Mouse (Mus musculus): ENCODE results near the gene Trim46. TPM values are rescaled to one million over a fixed set of nuclear protein-coding genes. Genes with fewer than 3 reads are reported as not detected.

Trim46 gene
- polyA plus RNA-seq (2015; fragmentation: Nextera tagmentation; extraction: Ambion mirVana), result 0.13 and 0.15 TPM in 2 replicates

DNA sequence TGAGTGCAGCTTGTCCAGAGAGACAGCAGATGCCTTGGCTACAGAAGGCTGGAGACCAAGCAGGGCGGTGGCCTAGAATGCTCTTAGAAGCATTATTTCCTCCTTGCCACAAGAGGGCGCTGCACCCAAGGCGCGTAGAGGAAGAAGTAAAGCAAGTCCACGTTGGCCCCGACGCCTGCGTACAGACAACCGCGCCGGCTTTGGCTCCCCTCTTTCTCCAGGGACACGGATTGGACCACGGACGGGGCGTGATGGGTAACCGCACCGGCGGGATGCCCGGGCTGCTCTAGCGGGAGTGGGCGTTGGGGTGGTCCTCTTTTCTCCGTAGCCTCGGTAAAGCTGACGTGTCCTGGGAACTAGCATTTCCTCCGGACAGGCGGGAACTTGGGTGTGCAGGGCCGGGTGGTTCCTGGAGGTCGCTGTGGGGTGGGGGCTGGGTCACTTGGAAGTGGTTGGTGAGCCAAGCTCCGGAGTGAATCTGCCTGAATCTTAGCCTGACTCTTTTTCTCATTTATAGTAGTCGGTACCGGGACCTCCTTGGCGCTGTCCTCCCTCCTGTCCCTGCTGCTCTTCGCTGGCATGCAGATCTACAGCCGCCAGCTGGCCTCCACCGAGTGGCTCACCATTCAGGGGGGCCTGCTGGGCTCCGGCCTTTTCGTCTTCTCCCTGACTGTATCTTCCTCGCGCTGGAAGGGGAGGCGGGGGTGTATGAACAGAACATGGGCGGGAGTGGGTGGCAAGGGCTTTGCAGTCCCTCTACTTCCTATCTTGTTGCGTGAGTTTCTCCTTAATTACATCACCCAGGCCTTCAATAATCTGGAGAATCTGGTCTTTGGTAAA, at the start of gene Trim46:
Gene Trim46, minus strand, starts transcription at position 49 of the 840 bp plus-strand sequence.

DNA sequence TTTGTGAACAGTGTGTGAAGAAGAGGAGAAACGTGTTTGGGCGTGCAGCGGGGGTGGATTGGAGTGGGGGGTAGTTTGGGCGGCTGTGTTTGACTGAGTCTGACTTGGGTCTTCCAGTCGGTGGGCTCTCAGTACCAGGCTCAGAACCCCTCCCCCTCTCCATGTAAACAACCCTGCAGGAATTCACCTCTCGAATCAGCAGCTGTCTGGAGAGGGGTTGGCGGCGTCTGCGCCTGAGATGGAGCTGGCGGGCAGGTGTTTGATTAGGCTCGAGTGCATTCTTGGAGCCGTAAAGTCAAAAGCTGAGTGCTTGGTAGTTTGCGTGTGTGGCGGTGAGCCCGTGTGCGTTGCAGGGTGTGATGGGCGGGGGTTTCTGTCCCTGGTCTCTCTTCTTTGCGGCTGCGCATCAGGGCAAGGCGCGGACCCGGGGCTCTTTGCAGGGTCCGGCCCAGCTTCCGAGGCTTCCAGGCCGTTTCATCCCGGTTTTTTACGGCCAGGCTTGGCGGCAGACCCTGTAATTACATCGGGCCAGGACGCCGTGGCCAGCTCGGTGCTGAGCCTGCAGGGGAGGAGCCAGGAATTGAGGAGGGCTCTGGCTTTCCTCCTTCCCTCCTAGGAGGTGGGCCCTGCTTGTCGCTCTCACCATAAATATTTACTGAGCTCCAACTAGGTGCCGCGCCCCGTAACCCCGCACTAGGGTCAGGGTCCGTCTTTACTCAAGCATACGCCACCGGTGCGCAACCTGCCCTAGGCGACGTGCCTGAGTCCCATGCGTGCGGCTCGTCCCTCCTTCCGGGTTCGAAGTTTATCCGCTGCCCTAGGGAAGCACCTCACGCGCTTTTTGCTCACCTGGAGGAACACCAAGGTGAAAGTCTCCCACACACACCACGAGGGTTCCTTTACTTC, 34.8 kb upstream of the Trim46 start, which contains the start of gene Efna1:
Gene Efna1, minus strand, starts transcription at position 537 of the 906 bp plus-strand sequence.

GRCm38 (mm10) chr3:89270051-89270755, 24.1 kb upstream of the Trim46 start, which contains the start of gene Slc50a1:
Slc50a1 (minus strand) TSS chr3:89270570.

GRCm38 (mm10) chr3:89259076-89259475, 13.0 kb upstream of the Trim46 start, which contains the start of gene Dpm3:
Dpm3 (plus strand) TSS chr3:89259358.

DNA sequence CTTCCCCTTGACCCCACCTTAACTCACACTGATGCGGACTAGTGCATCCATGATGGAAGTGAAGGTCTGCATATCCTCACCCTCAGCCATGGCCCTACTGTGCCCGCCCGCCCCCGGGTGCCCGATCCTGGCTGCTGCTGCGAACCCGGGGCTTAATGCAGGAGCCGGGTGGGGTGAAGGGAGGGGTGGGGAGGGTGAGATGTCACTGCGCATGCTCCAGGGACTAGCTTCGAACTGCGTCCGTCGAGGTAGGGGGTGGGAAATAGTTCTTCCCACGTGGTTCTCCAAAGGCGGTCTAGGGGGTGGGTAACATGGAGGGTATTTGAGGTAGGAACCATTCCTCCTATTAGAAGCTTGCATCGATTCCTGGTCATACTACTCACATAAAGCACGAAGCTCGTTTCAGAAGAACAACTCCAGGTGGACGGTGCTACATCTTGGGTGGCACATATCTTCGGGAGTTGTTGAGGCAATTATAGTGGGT, 379 bp downstream of the Trim46 start, which contains the start of gene Krtcap2:
Gene Krtcap2, plus strand, starts transcription at position 279 of the 484 bp plus-strand sequence.

GRCm38 (mm10) chr3:89228836-89229235, 17.3 kb downstream of the Trim46 start, which contains the start of gene Muc1:
Muc1 (plus strand) TSS chr3:89229057.

DNA sequence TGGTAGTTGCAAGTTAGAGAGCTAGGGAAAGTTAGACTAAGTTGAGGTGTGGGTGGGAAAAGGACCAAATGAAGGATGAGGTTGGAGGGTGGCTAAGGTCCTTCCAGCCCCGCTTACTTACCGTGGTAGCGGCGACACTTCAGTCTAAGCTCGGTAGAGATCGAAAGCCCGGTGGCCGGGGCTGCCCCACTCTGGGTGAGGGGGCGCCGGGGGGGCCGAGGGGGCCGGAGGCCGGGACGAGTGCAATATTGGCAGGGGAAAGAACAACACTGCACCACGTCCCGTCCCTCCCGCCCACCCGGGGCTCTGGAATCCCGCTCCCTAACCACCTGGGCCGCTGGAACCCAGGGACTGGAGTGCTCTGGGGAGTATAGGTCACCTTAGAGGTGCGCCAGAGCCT, 19.2 kb downstream of the Trim46 start, which contains the start of gene Mtx1:
Gene Mtx1, minus strand, starts transcription at position 189 of the 400 bp plus-strand sequence.

DNA sequence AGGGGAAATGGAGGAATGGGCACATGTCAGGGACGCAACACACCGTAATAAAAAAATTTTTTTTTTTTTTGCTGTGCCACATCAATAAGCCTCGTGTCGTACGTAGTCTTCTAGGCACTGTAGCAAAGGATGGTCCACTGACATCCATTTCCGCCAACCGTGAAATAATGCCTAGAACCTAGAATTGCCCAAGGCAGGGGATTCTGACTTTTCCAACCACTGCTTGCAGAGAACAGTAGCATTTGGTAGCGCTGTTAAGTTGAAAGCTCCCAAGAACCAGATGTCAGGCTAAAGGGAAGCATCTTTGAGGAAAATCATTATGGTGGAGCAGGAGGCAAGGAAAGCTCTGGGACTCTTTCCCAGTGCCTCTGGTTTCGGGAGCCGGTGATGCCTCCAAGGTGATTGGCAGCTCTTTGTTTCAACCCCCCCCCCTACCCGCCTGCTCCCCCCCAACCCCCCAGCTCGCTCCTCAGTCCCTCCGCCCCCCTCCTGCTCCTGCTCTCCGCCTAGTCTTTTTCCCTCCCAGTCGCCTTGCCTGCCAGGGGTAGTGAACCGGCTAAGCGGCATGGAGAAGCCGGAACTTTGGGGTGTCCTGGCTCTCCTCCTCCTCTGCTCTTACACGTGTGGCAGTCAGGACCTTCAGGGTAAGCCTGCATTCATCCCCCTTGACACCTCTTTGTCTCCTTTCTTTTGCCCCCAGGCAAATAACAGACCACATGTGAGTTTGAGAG, 31.3 kb downstream of the Trim46 start, which contains the start of gene Thbs3:
Gene Thbs3, plus strand, starts transcription at position 500 of the 731 bp plus-strand sequence.

DNA sequence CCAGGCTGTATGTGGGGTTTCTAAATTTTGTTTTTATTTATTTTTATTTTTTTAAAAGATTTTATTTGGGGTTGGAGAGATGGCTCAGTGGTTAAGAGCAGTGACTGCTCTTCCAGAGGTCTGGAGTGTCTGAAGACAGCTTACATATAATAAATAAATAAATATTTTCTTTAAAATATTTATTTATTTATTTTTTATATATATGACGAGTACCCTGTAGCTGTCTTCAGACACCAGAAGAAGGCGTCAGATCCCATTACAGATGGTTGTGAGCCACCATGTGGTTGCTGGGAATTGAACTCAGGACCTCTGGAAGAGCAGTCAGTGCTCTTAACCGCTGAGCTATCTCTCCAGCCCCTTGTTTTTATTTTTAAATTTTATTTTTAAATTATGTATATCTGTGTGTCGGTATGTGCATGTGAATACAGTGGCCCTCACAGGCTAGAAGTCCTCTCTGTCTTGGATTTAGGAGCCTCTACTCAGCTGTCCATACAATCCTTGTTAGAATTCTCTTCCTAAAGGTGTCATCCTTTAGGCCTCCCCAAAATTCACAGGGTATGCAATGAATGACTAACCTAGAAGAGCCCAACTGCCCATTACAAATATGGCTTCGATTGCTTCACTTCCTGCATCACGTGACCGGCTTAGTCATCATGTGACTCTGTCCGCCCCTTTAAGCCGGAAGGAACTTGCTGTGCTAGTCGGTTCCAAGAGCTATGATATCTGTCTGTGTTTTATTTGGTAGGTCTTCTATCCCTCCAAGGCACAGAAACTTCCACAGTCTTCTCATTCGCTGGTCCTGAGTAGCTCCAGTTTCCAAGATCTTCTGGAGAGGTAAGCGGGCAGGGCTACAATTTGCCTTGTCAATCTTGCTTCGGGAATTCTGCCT, 43.6 kb downstream of the Trim46 start, which contains the start of gene Gba:
Gene Gba, plus strand, starts transcription at position 676 of the 889 bp plus-strand sequence.

MicroRNAs encoded within 50 kb of the gene (microRNA counts, 519-probe panel; counts per million panel counts)
- 296 counts per million, percentile 58 among the panel's probes with 10 or more counts for microRNA mmu-miR-92b

Small RNA genes lying within 50 kb of the gene (microRNA-seq; reads per million reads assigned to microRNA genes)
- 5.3 to 8.4 reads per million in 2 experiments for gene Mir92b

Other genes starting within 250 kb of the Trim46 start
- 8.6 and 9.6 TPM in 2 replicates for gene Rusc1, start 153.0 kb downstream of the Trim46 start, polyA plus RNA-seq (2015; fragmentation: Nextera tagmentation; extraction: Ambion mirVana)
- gene Gm43738, start 145.2 kb downstream of the Trim46 start, polyA plus RNA-seq (2015; fragmentation: Nextera tagmentation; extraction: Ambion mirVana), result not detected in 2 replicates
- gene Fdps, start 144.3 kb downstream of the Trim46 start, polyA plus RNA-seq (2015; fragmentation: Nextera tagmentation; extraction: Ambion mirVana), result 67.5 and 85.5 TPM in 2 replicates
- gene Pklr, start 110.2 kb downstream of the Trim46 start, polyA plus RNA-seq (2015; fragmentation: Nextera tagmentation; extraction: Ambion mirVana), result not detected in 2 replicates
- 0.33 and 0.55 TPM in 2 replicates for gene Hcn3, start 86.1 kb downstream of the Trim46 start, polyA plus RNA-seq (2015; fragmentation: Nextera tagmentation; extraction: Ambion mirVana)
- gene Clk2, start 81.5 kb downstream of the Trim46 start, polyA plus RNA-seq (2015; fragmentation: Nextera tagmentation; extraction: Ambion mirVana), result 9.4 and 10.4 TPM in 2 replicates
- 50.6 and 61.2 TPM in 2 replicates for gene Scamp3, start 68.8 kb downstream of the Trim46 start, polyA plus RNA-seq (2015; fragmentation: Nextera tagmentation; extraction: Ambion mirVana)
- 11.7 and 11.8 TPM in 2 replicates for gene Fam189b, start 63.2 kb downstream of the Trim46 start, polyA plus RNA-seq (2015; fragmentation: Nextera tagmentation; extraction: Ambion mirVana)
- gene Gba, start 43.4 kb downstream of the Trim46 start, polyA plus RNA-seq (2015; fragmentation: Nextera tagmentation; extraction: Ambion mirVana), result 25.1 and 27.4 TPM in 2 replicates
- 61.7 and 72.4 TPM in 2 replicates for gene Thbs3, start 31.1 kb downstream of the Trim46 start, polyA plus RNA-seq (2015; fragmentation: Nextera tagmentation; extraction: Ambion mirVana)
- gene Mtx1, start 19.2 kb downstream of the Trim46 start, polyA plus RNA-seq (2015; fragmentation: Nextera tagmentation; extraction: Ambion mirVana), result 116 and 132 TPM in 2 replicates
- 0.44 and 0.60 TPM in 2 replicates for gene Muc1, start 17.3 kb downstream of the Trim46 start, polyA plus RNA-seq (2015; fragmentation: Nextera tagmentation; extraction: Ambion mirVana)
- 194 and 215 TPM in 2 replicates for gene Krtcap2, start 343 bp downstream of the Trim46 start, polyA plus RNA-seq (2015; fragmentation: Nextera tagmentation; extraction: Ambion mirVana)
- gene Dpm3, start 13.0 kb upstream of the Trim46 start, polyA plus RNA-seq (2015; fragmentation: Nextera tagmentation; extraction: Ambion mirVana), result 89.6 and 97.0 TPM in 2 replicates
- gene Slc50a1, start 24.3 kb upstream of the Trim46 start, polyA plus RNA-seq (2015; fragmentation: Nextera tagmentation; extraction: Ambion mirVana), result 53.2 and 56.2 TPM in 2 replicates
- gene Efna1, start 34.8 kb upstream of the Trim46 start, polyA plus RNA-seq (2015; fragmentation: Nextera tagmentation; extraction: Ambion mirVana), result 21.7 and 22.7 TPM in 2 replicates
- 0.10 and 1.9 TPM in 2 replicates for gene Efna3, start 76.7 kb upstream of the Trim46 start, polyA plus RNA-seq (2015; fragmentation: Nextera tagmentation; extraction: Ambion mirVana)
- gene Efna4, start 91.7 kb upstream of the Trim46 start, polyA plus RNA-seq (2015; fragmentation: Nextera tagmentation; extraction: Ambion mirVana), result 2.1 and 2.3 TPM in 2 replicates
- 37.4 and 49.7 TPM in 2 replicates for gene Adam15, start 103.7 kb upstream of the Trim46 start, polyA plus RNA-seq (2015; fragmentation: Nextera tagmentation; extraction: Ambion mirVana)
- gene Dcst2, start 115.7 kb upstream of the Trim46 start, polyA plus RNA-seq (2015; fragmentation: Nextera tagmentation; extraction: Ambion mirVana), result 0.34 TPM in 1 of 2 replicates, not detected in the other
- gene Dcst1, start 118.9 kb upstream of the Trim46 start, polyA plus RNA-seq (2015; fragmentation: Nextera tagmentation; extraction: Ambion mirVana), result 0.08 TPM in 1 of 2 replicates, not detected in the other
- 2.1 and 3.7 TPM in 2 replicates for gene Zbtb7b, start 148.5 kb upstream of the Trim46 start, polyA plus RNA-seq (2015; fragmentation: Nextera tagmentation; extraction: Ambion mirVana)
- not detected in 2 replicates for gene Lenep, start 156.5 kb upstream of the Trim46 start, polyA plus RNA-seq (2015; fragmentation: Nextera tagmentation; extraction: Ambion mirVana)
- gene Flad1, start 165.6 kb upstream of the Trim46 start, polyA plus RNA-seq (2015; fragmentation: Nextera tagmentation; extraction: Ambion mirVana), result 32.9 and 33.8 TPM in 2 replicates
- gene Cks1b, start 172.1 kb upstream of the Trim46 start, polyA plus RNA-seq (2015; fragmentation: Nextera tagmentation; extraction: Ambion mirVana), result 101 and 113 TPM in 2 replicates
- gene Shc1, start 172.1 kb upstream of the Trim46 start, polyA plus RNA-seq (2015; fragmentation: Nextera tagmentation; extraction: Ambion mirVana), result 39.6 and 45.2 TPM in 2 replicates
- 15.7 and 18.4 TPM in 2 replicates for gene Pygo2, start 183.9 kb upstream of the Trim46 start, polyA plus RNA-seq (2015; fragmentation: Nextera tagmentation; extraction: Ambion mirVana)
- gene Pbxip1, start 190.4 kb upstream of the Trim46 start, polyA plus RNA-seq (2015; fragmentation: Nextera tagmentation; extraction: Ambion mirVana), result 206 and 221 TPM in 2 replicates
- 26.7 and 33.5 TPM in 2 replicates for gene Pmvk, start 208.2 kb upstream of the Trim46 start, polyA plus RNA-seq (2015; fragmentation: Nextera tagmentation; extraction: Ambion mirVana)

Measured in skeletal muscle tissue, postnatal 0 days (tissue).